Mouse (Mus musculus) midbrain, embryonic 14.5 days (tissue): ENCODE results near the gene Dpp6. TPM values are rescaled to one million over a fixed set of nuclear protein-coding genes. Genes with fewer than 3 reads are reported as not detected.

Experiments
- ATAC-seq: fragments of 200-750 bp; cut with Nextera tagmentation; 2 replicates; pipeline ENCODE4 v1.8.0; 2017; ENCODE audit warnings: moderate number of reproducible peaks, moderate library complexity; ENCODE audit not compliant: low FRiP score, low TSS enrichment
- DNase-seq: peaks from one replicate; pipeline ENCODE4 v3.0.0-alpha.2; 2015
- H3K27ac ChIP-seq: fragments of 300-500 bp; sonication (generic); replicated peaks from 2 replicates; pipeline ENCODE4 v1.5.1; 2014; ENCODE audit warnings: mild to moderate bottlenecking, low read depth, low read length, moderate library complexity
- H3K27me3 ChIP-seq: fragments of 300-500 bp; sonication (generic); 2 replicates; pipeline ENCODE4 v1.6.1; 2014; ENCODE audit warnings: low read length, control low read depth, mixed read lengths; ENCODE audit not compliant: control insufficient read depth, insufficient read depth
- H3K36me3 ChIP-seq: fragments of 300-500 bp; sonication (generic); 2 replicates; pipeline ENCODE4 v1.6.1; 2014; ENCODE audit warnings: low read length, control low read depth; ENCODE audit not compliant: control insufficient read depth, insufficient read depth
- H3K4me1 ChIP-seq: fragments of 300-500 bp; sonication (generic); 2 replicates; pipeline ENCODE4 v1.6.1; 2014; ENCODE audit warnings: mild to moderate bottlenecking, antibody characterized with exemption, low read length, control low read depth; ENCODE audit not compliant: control insufficient read depth, insufficient read depth
- H3K4me2 ChIP-seq: fragments of 300-500 bp; sonication (generic); 2 replicates; pipeline ENCODE4 v1.6.1; 2014; ENCODE audit warnings: mild to moderate bottlenecking, low read length, moderate library complexity
- H3K4me3 ChIP-seq: fragments of 300-500 bp; sonication (generic); replicated peaks from 2 replicates; pipeline ENCODE4 v1.5.1; 2014; ENCODE audit warnings: low read depth, low read length
- H3K9ac ChIP-seq: fragments of 300-500 bp; sonication (generic); replicated peaks from 2 replicates; pipeline ENCODE4 v1.6.1; 2014; ENCODE audit warnings: mild to moderate bottlenecking, low read length, moderate library complexity
- H3K9me3 ChIP-seq: fragments of 300-500 bp; sonication (generic); 2 replicates; pipeline ENCODE4 v1.6.1; 2016; ENCODE audit warnings: low read length, control low read depth, mixed read lengths; ENCODE audit not compliant: control insufficient read depth
- WGBS: fragments of 180-500 bp; shearing (Covaris S2); extraction: QIAGEN DNeasy Blood & Tissue Kit; methylation state at CpG from one replicate; pipeline ENCODE4 v1.1.7; 2014; 5-methylcytosine and 5-hydroxymethylcytosine counted together
- polyA plus RNA-seq: library from polyadenylated mRNA; unstranded; fragments of >200 nt; fragmentation: Nextera tagmentation; extraction: Ambion mirVana; gene quantifications from 2 replicates; pipeline ENCODE4 v1.2.1, GENCODE M21; 2014

Dpp6 gene
- polyA plus RNA-seq, 1 experiment from 2014 or later = 72.6 TPM

GRCm38 (mm10) chr5:27056436-27056835 is 239.4 kb downstream of the Dpp6 start:
- DNase-seq (no peak), ATAC-seq (no peak)
- no peaks in the 10 kb centered on the region for H3K27me3 ChIP-seq
- peaks cover 11% of the 10 kb centered on the region; the same call in 1 of the 2 replicates for H3K4me1 ChIP-seq
- no peaks in the 10 kb centered on the region for H3K9me3 ChIP-seq
- no peak overlapping the region for H3K9ac ChIP-seq
- no peak overlapping the region for H3K27ac ChIP-seq
- no peak overlapping the region for H3K4me2 ChIP-seq
- 59% methylated on average over 5 of the region's 5 CpGs for WGBS
- no peaks in the 10 kb centered on the region for H3K36me3 ChIP-seq
- no peak overlapping the region for H3K4me3 ChIP-seq

- Histone ChIP-seq H3K9me3 (no peaks in the 10 kb centered on the region), H3K27me3 (no peaks in the 10 kb centered on the region), H3K27ac (peak overlapping the region; percentile 41; the same call in 1 of the 2 replicates), H3K4me3 (no peak overlapping the region), H3K9ac (no peak overlapping the region), H3K36me3 (no peaks in the 10 kb centered on the region), H3K4me1 (peaks cover 11% of the 10 kb centered on the region; the same call in 1 of the 2 replicates), H3K4me2 (no peak overlapping the region)
- ATAC-seq = no peak
- peak; percentile 46 for DNase-seq
- 65% methylated on average over 4 of the region's 4 CpGs for WGBS
These were observed 243.1 kb downstream of the Dpp6 start for GRCm38 (mm10) chr5:27060114-27060513.

- no peaks in the 10 kb centered on the region for H3K27me3 ChIP-seq
- DNase-seq (no peak), ATAC-seq (no peak)
- H3K4me2 ChIP-seq = no peak overlapping the region
- H3K4me3 ChIP-seq = no peak overlapping the region
- WGBS = 58% methylated on average over 1 of the region's 1 CpGs
- H3K9me3 ChIP-seq = no peaks in the 10 kb centered on the region
- H3K36me3 ChIP-seq = no peaks in the 10 kb centered on the region
- no peak overlapping the region for H3K27ac ChIP-seq
- peaks cover 11% of the 10 kb centered on the region; the same call in 1 of the 2 replicates for H3K4me1 ChIP-seq
- no peak overlapping the region for H3K9ac ChIP-seq
These were observed 246.9 kb downstream of the Dpp6 start for GRCm38 (mm10) chr5:27063871-27064270.

- Histone ChIP-seq H3K4me2 (no peak overlapping the region), H3K27me3 (no peaks in the 10 kb centered on the region), H3K27ac (no peak overlapping the region), H3K4me3 (no peak overlapping the region), H3K9me3 (no peaks in the 10 kb centered on the region), H3K36me3 (no peaks in the 10 kb centered on the region), H3K9ac (no peak overlapping the region), H3K4me1 (no peaks in the 10 kb centered on the region)
- DNase-seq (no peak), ATAC-seq (no peak)
- 73% methylated on average over 4 of the region's 4 CpGs for WGBS
These were observed 249.8 kb downstream of the Dpp6 start for GRCm38 (mm10) chr5:27066837-27067236.

- DNase-seq (peak; percentile 89), ATAC-seq (peak; percentile 70; the same call in 1 of the 2 replicates)
- no peak overlapping the region for H3K4me3 ChIP-seq
- no peak overlapping the region for H3K9ac ChIP-seq
- no peaks in the 10 kb centered on the region for H3K27me3 ChIP-seq
- no peak overlapping the region for H3K27ac ChIP-seq
- no peaks in the 10 kb centered on the region for H3K4me1 ChIP-seq
- H3K9me3 ChIP-seq = no peaks in the 10 kb centered on the region
- 23% methylated on average over 8 of the region's 8 CpGs for WGBS
- H3K36me3 ChIP-seq = no peaks in the 10 kb centered on the region
- H3K4me2 ChIP-seq = no peak overlapping the region
These were observed 258.2 kb downstream of the Dpp6 start for GRCm38 (mm10) chr5:27075131-27075591.

- peak; percentile 47 for DNase-seq
- WGBS = 39% methylated on average over 1 of the region's 1 CpGs
These were observed 259.0 kb downstream of the Dpp6 start for GRCm38 (mm10) chr5:27076046-27076445.

GRCm38 (mm10) chr5:27077821-27078220 is 260.8 kb downstream of the Dpp6 start:
- Histone ChIP-seq H3K9ac (no peak overlapping the region), H3K4me1 (0 out of 2 replicates have a peak, but pooled peaks cover 4% of the 10 kb centered on the region), H3K9me3 (no peaks in the 10 kb centered on the region), H3K27me3 (no peaks in the 10 kb centered on the region), H3K36me3 (no peaks in the 10 kb centered on the region), H3K4me2 (no peak overlapping the region), H3K27ac (no peak overlapping the region), H3K4me3 (no peak overlapping the region)
- ATAC-seq (no peak), DNase-seq (peak; percentile 43)
- WGBS = 71% methylated on average over 1 of the region's 1 CpGs

More at GRCm38 (mm10) chr5:27076046-27076445, 259.0 kb downstream of the Dpp6 start:
- no peaks in the 10 kb centered on the region for H3K27me3 ChIP-seq
- H3K4me3 ChIP-seq = no peak overlapping the region
- ATAC-seq = no peak
- H3K9me3 ChIP-seq = no peaks in the 10 kb centered on the region
- no peaks in the 10 kb centered on the region for H3K36me3 ChIP-seq
- no peak overlapping the region for H3K9ac ChIP-seq
- H3K4me2 ChIP-seq = no peak overlapping the region
- H3K27ac ChIP-seq = no peak overlapping the region
- no peaks in the 10 kb centered on the region for H3K4me1 ChIP-seq

- ATAC-seq (peak; percentile 37; the same call in 1 of the 2 replicates), DNase-seq (peak; percentile 30)
- Histone ChIP-seq H3K27ac (no peak overlapping the region; the same call in 1 of the 2 replicates), H3K9ac (no peak overlapping the region), H3K9me3 (no peaks in the 10 kb centered on the region), H3K36me3 (no peaks in the 10 kb centered on the region), H3K4me2 (no peak overlapping the region), H3K27me3 (no peaks in the 10 kb centered on the region), H3K4me1 (0 out of 2 replicates have a peak, but pooled peaks cover 4% of the 10 kb centered on the region), H3K4me3 (no peak overlapping the region)
- WGBS = 51% methylated on average over 1 of the region's 1 CpGs
These were observed 264.3 kb downstream of the Dpp6 start for GRCm38 (mm10) chr5:27081275-27081674.

- 69% methylated on average over 4 of the region's 4 CpGs for WGBS
- Histone ChIP-seq H3K27me3 (no peaks in the 10 kb centered on the region), H3K27ac (no peak overlapping the region), H3K4me3 (no peak overlapping the region), H3K4me2 (no peak overlapping the region), H3K9me3 (no peaks in the 10 kb centered on the region), H3K4me1 (0 out of 2 replicates have a peak, but pooled peaks cover 4% of the 10 kb centered on the region), H3K36me3 (no peaks in the 10 kb centered on the region), H3K9ac (no peak overlapping the region)
- DNase-seq (no peak), ATAC-seq (no peak)
These were observed 266.8 kb downstream of the Dpp6 start for GRCm38 (mm10) chr5:27083762-27084161.
